Mouse (Mus musculus): ENCODE results near the gene Armc3.

- TF ChIP-seq CTCF (IDR thresholded peaks at IDR 0.05) = no peak
- TF ChIP-seq EP300 (IDR thresholded peaks at IDR 0.05) = no peak
Measured at GRCm38 (mm10) chr2:19235193-19235592, 36.1 kb downstream of the Armc3 start.
